Mouse (Mus musculus) heart, postnatal 0 days (tissue): ENCODE data around the gene Ralb. TPM values are rescaled to one million over a fixed set of nuclear protein-coding genes. Genes with fewer than 3 reads are reported as not detected.

Experiments
- ATAC-seq: fragments of 200-750 bp; cut with Nextera tagmentation; 2 replicates; pipeline ENCODE4 v1.8.0; 2017; ENCODE audit warnings: low read depth, moderate number of reproducible peaks, moderate library complexity; ENCODE audit not compliant: insufficient read depth
- DNase-seq: peaks from one replicate; pipeline ENCODE4 v3.0.0-alpha.2; 2016; ENCODE audit warnings: low spot score
- H3K27ac ChIP-seq: fragments of 300-500 bp; sonication (generic); 2 replicates; pipeline ENCODE4 v1.5.1; 2014; ENCODE audit warnings: low read depth, mild to moderate bottlenecking
- H3K27me3 ChIP-seq: fragments of 300-500 bp; sonication (generic); 2 replicates; pipeline ENCODE4 v1.6.1; 2014; ENCODE audit warnings: low read length, mixed read lengths; ENCODE audit not compliant: control insufficient read depth, insufficient read depth
- H3K36me3 ChIP-seq: fragments of 300-500 bp; sonication (generic); replicated peaks from 2 replicates; pipeline ENCODE4 v1.6.1; 2014; ENCODE audit warnings: low read length, mixed read lengths; ENCODE audit not compliant: control insufficient read depth, insufficient read depth
- H3K4me1 ChIP-seq: fragments of 300-500 bp; sonication (generic); 2 replicates; pipeline ENCODE4 v1.6.1; 2014; ENCODE audit warnings: antibody characterized with exemption; ENCODE audit not compliant: control insufficient read depth, insufficient read depth
- H3K4me2 ChIP-seq: fragments of 300-500 bp; sonication (generic); 2 replicates; pipeline ENCODE4 v1.6.1; 2014; ENCODE audit warnings: low read depth, mild to moderate bottlenecking, low read length, moderate library complexity
- H3K4me3 ChIP-seq: fragments of 300-500 bp; sonication (generic); 2 replicates; pipeline ENCODE4 v1.5.1; 2014; ENCODE audit warnings: low read depth, low read length
- H3K9ac ChIP-seq: fragments of 300-500 bp; sonication (generic); replicated peaks from 2 replicates; pipeline ENCODE4 v1.6.1; 2014; ENCODE audit warnings: low read depth, low read length, mixed read lengths
- H3K9me3 ChIP-seq: fragments of 300-500 bp; sonication (generic); replicated peaks from 2 replicates; pipeline ENCODE4 v1.6.1; 2016; ENCODE audit warnings: low read length; ENCODE audit not compliant: control insufficient read depth
- CTCF ChIP-seq: IDR thresholded peaks from 2 replicates; pipeline ENCODE4 v1.5.1; 2016; ENCODE audit warnings: antibody characterized with exemption, control low read depth, low read depth
- EP300 ChIP-seq: IDR thresholded peaks from 2 replicates; pipeline ENCODE4 v1.6.1; 2016; ENCODE audit warnings: antibody characterized with exemption, low read depth
- WGBS: fragments of 180-500 bp; shearing (Covaris S2); extraction: QIAGEN DNeasy Blood & Tissue Kit; methylation state at CpG from one replicate; pipeline ENCODE4 v1.1.7; 2014; 5-methylcytosine and 5-hydroxymethylcytosine counted together
- polyA plus RNA-seq: library from polyadenylated mRNA; unstranded; fragments of >200 nt; fragmentation: Nextera tagmentation; extraction: Ambion mirVana; gene quantifications from 2 replicates; pipeline ENCODE4 v1.2.1, GENCODE M21; 2015
- total RNA-seq: library from RNA; depleted of rRNA; stranded (reverse); fragments of >200 nt; gene quantifications from 2 replicates; pipeline ENCODE4 v1.2.3, GENCODE M21; 2014; ENCODE audit warnings: low replicate concordance

The Ralb gene
- total and polyA plus RNA-seq, 2 experiments from 2014 or later: 86.0 to 86.2 TPM

GRCm38 (mm10) chr1:119437401-119437800 is 67.2 kb downstream of the Ralb start:
- no peaks in the 10 kb centered on the region for H3K4me1 ChIP-seq
- WGBS: 61% methylated on average over 6 of the region's 6 CpGs
- no peak overlapping the region for H3K27ac ChIP-seq
- no peak overlapping the region for H3K9ac ChIP-seq
- ATAC-seq (no peak), DNase-seq (no peak)
- no peaks in the 10 kb centered on the region for H3K36me3 ChIP-seq
- H3K27me3 ChIP-seq: no peaks in the 10 kb centered on the region
- TF ChIP-seq EP300 (no peak), CTCF (no peak)
- no peak overlapping the region for H3K4me3 ChIP-seq
- no peak overlapping the region for H3K4me2 ChIP-seq
- H3K9me3 ChIP-seq: no peaks in the 10 kb centered on the region

GRCm38 (mm10) chr1:119424141-119424860 is 80.3 kb downstream of the Ralb start:
- WGBS: 18% methylated on average over 6 of the region's 6 CpGs
- Histone ChIP-seq H3K27me3 (peaks cover 57% of the 10 kb centered on the region), H3K4me2 (no peak overlapping the region), H3K9ac (no peak overlapping the region), H3K36me3 (no peaks in the 10 kb centered on the region), H3K9me3 (no peaks in the 10 kb centered on the region), H3K4me1 (0 out of 2 replicates have a peak, but pooled peaks cover 7% of the 10 kb centered on the region), H3K4me3 (no peak overlapping the region), H3K27ac (no peak overlapping the region)
- TF ChIP-seq CTCF: no peak
- TF ChIP-seq EP300: no peak
- DNase-seq: no peak
- no peak for ATAC-seq

GRCm38 (mm10) chr1:119423510-119423909 is 81.1 kb downstream of the Ralb start:
- no peak for ATAC-seq
- Histone ChIP-seq H3K9me3 (no peaks in the 10 kb centered on the region), H3K36me3 (no peaks in the 10 kb centered on the region), H3K4me2 (no peak overlapping the region), H3K9ac (no peak overlapping the region), H3K27me3 (peaks cover 65% of the 10 kb centered on the region), H3K27ac (no peak overlapping the region), H3K4me1 (0 out of 2 replicates have a peak, but pooled peaks cover 7% of the 10 kb centered on the region), H3K4me3 (no peak overlapping the region)
- peak; percentile 47 for DNase-seq
- 7% methylated on average over 14 of the region's 14 CpGs for WGBS
- TF ChIP-seq CTCF: peak; percentile 71
- no peak for TF ChIP-seq EP300

GRCm38 (mm10) chr1:119422460-119423015 is 82.1 kb downstream of the Ralb start:
- ATAC-seq (no peak), DNase-seq (no peak)
- Histone ChIP-seq H3K27me3 (peaks cover 74% of the 10 kb centered on the region), H3K4me3 (peak overlapping the region; percentile 62), H3K4me1 (0 out of 2 replicates have a peak, but pooled peaks cover 7% of the 10 kb centered on the region), H3K4me2 (peak overlapping the region; percentile 95), H3K27ac (no peak overlapping the region), H3K9ac (no peak overlapping the region), H3K36me3 (no peaks in the 10 kb centered on the region), H3K9me3 (no peaks in the 10 kb centered on the region)
- 1% methylated on average over 31 of the region's 32 CpGs for WGBS
- TF ChIP-seq CTCF (peak; percentile 24; the same call in 1 of the 2 replicates), EP300 (no peak)

- peaks cover 82% of the 10 kb centered on the region for H3K27me3 ChIP-seq
- H3K27ac ChIP-seq: no peak within 1 kb of the TSS
- peak within 1 kb of the TSS; percentile 62 for H3K4me3 ChIP-seq
- 0 out of 2 replicates have a peak, but pooled peaks cover 7% of the 10 kb centered on the region for H3K4me1 ChIP-seq
- ATAC-seq (peak; percentile 28), DNase-seq (peak; percentile 33)
- H3K9me3 ChIP-seq: no peaks in the 10 kb centered on the region
- TF ChIP-seq EP300 (no peak), CTCF (no peak)
- H3K36me3 ChIP-seq: no peaks in the 10 kb centered on the region
- peak within 1 kb of the TSS; percentile 34; the same call in 1 of the 2 replicates for H3K9ac ChIP-seq
- under 1% methylated on average over 77 of the region's 92 CpGs for WGBS
- H3K4me2 ChIP-seq: peak within 1 kb of the TSS; percentile 95
These were observed 82.8 kb downstream of the Ralb start, which contains the start of gene Inhbb for GRCm38 (mm10) chr1:119421576-119422421. TSS of gene Inhbb (minus strand) at chr1:119422248.
